Mouse (Mus musculus): ENCODE data around the gene Txn2. TPM values are rescaled to one million over a fixed set of nuclear protein-coding genes. Genes with fewer than 3 reads are reported as not detected.

The Txn2 gene
- polyA plus RNA-seq, 2 experiments = 121 to 199 TPM

DNA sequence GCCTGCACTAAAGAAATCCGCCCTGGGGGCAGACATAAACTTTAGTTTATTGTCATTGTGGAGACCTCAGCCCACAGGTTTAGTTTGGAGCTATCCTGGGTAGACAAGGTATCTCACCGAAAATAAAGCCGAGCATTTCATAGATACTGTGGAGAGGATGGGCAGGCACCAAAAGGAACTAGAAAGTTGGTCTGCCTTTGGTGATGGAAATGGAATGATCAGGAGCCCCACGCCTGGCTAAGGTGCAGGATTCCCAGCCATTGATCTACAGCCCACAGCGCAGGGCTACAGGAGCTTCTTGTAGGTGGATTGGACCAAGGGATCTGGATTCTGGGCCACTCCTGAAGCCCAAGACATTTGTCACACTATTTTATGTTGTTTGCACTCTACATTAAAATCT lies 28.8 kb upstream of the Txn2 start:
- Histone ChIP-seq H3K9ac (replicated peaks) (no peak overlapping the region), H3K9me3 (ENCODE audit: control insufficient read depth, low read length) (no peaks in the 10 kb centered on the region), H3K27me3 (ENCODE audit: control insufficient read depth, insufficient read depth, low read length) (peaks cover 15% of the 10 kb centered on the region), H3K36me3 (replicated peaks; ENCODE audit: control insufficient read depth, insufficient read depth, low read depth) (peaks cover 42% of the 10 kb centered on the region), H3K27ac (no peak overlapping the region), H3K4me3 (ENCODE audit: insufficient read depth in 1 of 2, low read depth in 2 of 2, low read length in 2 of 2) (no peak overlapping the region), H3K4me1 (replicated peaks; ENCODE audit: control insufficient read depth in 2 of 2, insufficient read depth in 2 of 2, low read length in 1 of 2) (peaks cover 7 to 12% of the 10 kb centered on the region in 2 experiments), H3K4me2 (ENCODE audit: low read depth) (no peak overlapping the region)
- TF ChIP-seq CTCF (IDR thresholded peaks at IDR 0.05; ENCODE audit: low read depth) = no peak
- TF ChIP-seq EP300 (IDR thresholded peaks at IDR 0.05; ENCODE audit: low read depth) = no peak
- no peak for DNase-seq (ENCODE audit: low read depth in 3 of 3, low spot score in 3 of 3)
- ATAC-seq (ENCODE audit: insufficient read depth) = no peak
- WGBS (ENCODE audit: insufficient replicate concordance) = 41% methylated on average over 5 of the region's 5 CpGs

DNA sequence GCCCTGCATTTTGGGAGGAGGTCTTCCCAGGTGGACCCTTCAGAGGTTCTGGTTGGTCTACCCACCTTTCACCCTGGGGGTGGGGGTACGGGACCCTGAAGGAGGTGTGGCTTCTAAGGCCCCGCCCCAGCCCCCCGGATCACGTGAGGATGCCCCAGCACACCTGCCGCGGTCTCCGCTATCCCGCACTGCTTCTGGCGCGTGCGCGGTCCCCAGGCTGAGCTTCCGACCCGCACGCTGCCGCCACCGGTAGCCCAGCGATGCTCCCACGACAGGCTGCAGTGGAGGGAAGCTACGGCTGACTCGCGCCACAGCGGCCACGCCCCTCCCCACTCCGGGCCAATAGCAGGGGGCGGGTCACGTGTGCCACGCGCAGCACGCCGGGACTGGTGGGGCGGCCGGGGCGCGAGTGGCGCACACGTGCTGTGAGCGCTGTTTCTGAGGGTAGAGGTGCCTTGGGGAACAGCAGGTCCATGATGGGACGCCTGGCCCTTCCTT lies 27.6 kb upstream of the Txn2 start, which contains the start of gene Foxred2:
Gene Foxred2, minus strand, starts transcription at position 319 of the 498 bp plus-strand sequence.
- H3K9me3 ChIP-seq (ENCODE audit: control insufficient read depth, low read length) = no peaks in the 10 kb centered on the region
- H3K27me3 ChIP-seq (ENCODE audit: control insufficient read depth, insufficient read depth, low read length) = peaks cover 15% of the 10 kb centered on the region
- H3K36me3 ChIP-seq (replicated peaks; ENCODE audit: control insufficient read depth, insufficient read depth, low read depth) = peaks cover 31% of the 10 kb centered on the region
- peak within 1 kb of the TSS; percentile 27; the same call in 1 of the 2 replicates for H3K9ac ChIP-seq (replicated peaks)
- H3K4me3 ChIP-seq (ENCODE audit: insufficient read depth in 1 of 2, low read depth in 2 of 2, low read length in 2 of 2) = peak within 1 kb of the TSS; percentile 29 to 50
- DNase-seq (ENCODE audit: low read depth in 3 of 3, low spot score in 3 of 3) (peak in 2 of 3 experiments; percentile 44 to 58), ATAC-seq (ENCODE audit: insufficient read depth) (peak; percentile 85)
- WGBS (ENCODE audit: insufficient replicate concordance) = under 1% methylated on average over 38 of the region's 39 CpGs
- H3K4me1 ChIP-seq (replicated peaks; ENCODE audit: control insufficient read depth in 2 of 2, insufficient read depth in 2 of 2, low read length in 1 of 2) = peaks cover 7 to 12% of the 10 kb centered on the region in 2 experiments
- H3K27ac ChIP-seq = no peak within 1 kb of the TSS
- H3K4me2 ChIP-seq (ENCODE audit: low read depth) = peak within 1 kb of the TSS; percentile 82
- TF ChIP-seq CTCF (IDR thresholded peaks at IDR 0.05; ENCODE audit: low read depth) = peak; percentile 22; the same call in 1 of the 2 replicates
- TF ChIP-seq EP300 (IDR thresholded peaks at IDR 0.05; ENCODE audit: low read depth) = no peak

DNA sequence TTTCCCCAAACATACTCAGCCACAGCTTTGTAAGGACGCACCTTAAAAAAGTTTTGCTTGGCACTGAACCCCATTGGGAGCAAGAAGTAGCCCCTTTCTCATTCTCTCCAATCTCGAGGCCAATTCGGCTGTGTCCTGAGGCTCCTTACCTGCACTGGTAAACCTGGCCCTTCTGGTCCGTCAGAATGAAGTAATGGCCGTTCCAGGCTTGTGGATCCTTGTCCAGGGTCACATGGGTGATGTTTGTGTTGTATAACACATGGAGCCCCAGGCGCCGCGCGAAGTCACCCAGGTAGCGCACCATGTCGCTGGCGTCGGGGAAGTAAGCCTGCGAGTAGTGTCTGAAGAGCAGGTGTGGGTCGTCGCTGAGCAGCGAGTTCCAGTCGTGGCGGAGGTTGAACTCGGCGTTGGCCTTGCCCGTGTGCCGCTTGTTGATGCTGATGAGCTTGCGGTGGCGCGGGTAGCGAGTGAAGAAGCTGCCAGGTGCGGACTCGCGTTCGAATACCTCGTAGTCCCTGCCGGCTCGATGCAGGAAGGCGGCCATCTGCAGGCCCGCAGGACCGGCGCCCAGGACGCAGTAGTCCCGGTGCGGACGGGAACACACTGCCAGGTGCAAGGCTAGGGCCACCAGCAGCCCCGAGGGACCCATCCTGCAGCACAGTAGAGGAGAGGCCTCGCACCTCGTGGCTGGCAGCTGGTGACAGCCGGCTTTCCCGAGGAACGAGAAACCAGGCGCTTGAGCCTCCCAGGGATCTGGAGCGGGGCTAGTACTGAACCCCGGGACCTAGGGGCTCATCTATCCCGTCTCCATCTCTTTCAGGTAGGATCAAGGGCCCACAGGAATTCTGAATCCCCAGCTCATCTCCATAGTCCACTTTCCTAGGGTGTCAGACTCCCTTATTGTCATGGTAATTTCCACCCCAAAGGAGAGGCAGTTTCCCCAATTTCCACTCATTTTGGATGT lies 26.9 kb upstream of the Txn2 start:
- 16% methylated on average over 52 of the region's 52 CpGs for WGBS (ENCODE audit: insufficient replicate concordance)
- no peak overlapping the region for H3K27ac ChIP-seq
- DNase-seq (ENCODE audit: low read depth in 3 of 3, low spot score in 3 of 3) (no peak), ATAC-seq (ENCODE audit: insufficient read depth) (peak; percentile 10; the same call in 1 of the 2 replicates)
- H3K9me3 ChIP-seq (ENCODE audit: control insufficient read depth, low read length) = no peaks in the 10 kb centered on the region
- H3K36me3 ChIP-seq (replicated peaks; ENCODE audit: control insufficient read depth, insufficient read depth, low read depth) = peaks cover 23% of the 10 kb centered on the region
- peaks cover 15% of the 10 kb centered on the region for H3K27me3 ChIP-seq (ENCODE audit: control insufficient read depth, insufficient read depth, low read length)
- peaks cover 7 to 12% of the 10 kb centered on the region in 2 experiments for H3K4me1 ChIP-seq (replicated peaks; ENCODE audit: control insufficient read depth in 2 of 2, insufficient read depth in 2 of 2, low read length in 1 of 2)
- H3K9ac ChIP-seq (replicated peaks) = peak overlapping the region; percentile 27; the same call in 1 of the 2 replicates
- TF ChIP-seq EP300 (IDR thresholded peaks at IDR 0.05; ENCODE audit: low read depth) (no peak), CTCF (IDR thresholded peaks at IDR 0.05; ENCODE audit: low read depth) (no peak)
- peak overlapping the region; percentile 29 to 50; a peak in 3 of 4 replicates for H3K4me3 ChIP-seq (ENCODE audit: insufficient read depth in 1 of 2, low read depth in 2 of 2, low read length in 2 of 2)
- peak overlapping the region; percentile 82 for H3K4me2 ChIP-seq (ENCODE audit: low read depth)

- Histone ChIP-seq H3K27me3 (ENCODE audit: control insufficient read depth, insufficient read depth, low read length) (peaks cover 15% of the 10 kb centered on the region), H3K36me3 (replicated peaks; ENCODE audit: control insufficient read depth, insufficient read depth, low read depth) (peaks cover 10% of the 10 kb centered on the region), H3K9me3 (ENCODE audit: control insufficient read depth, low read length) (no peaks in the 10 kb centered on the region), H3K4me2 (ENCODE audit: low read depth) (no peak overlapping the region), H3K4me1 (replicated peaks; ENCODE audit: control insufficient read depth in 2 of 2, insufficient read depth in 2 of 2, low read length in 1 of 2) (peaks cover 7 to 12% of the 10 kb centered on the region in 2 experiments), H3K9ac (replicated peaks) (no peak overlapping the region), H3K27ac (no peak overlapping the region), H3K4me3 (ENCODE audit: insufficient read depth in 1 of 2, low read depth in 2 of 2, low read length in 2 of 2) (no peak overlapping the region)
- DNase-seq (ENCODE audit: low read depth in 3 of 3, low spot score in 3 of 3) (no peak), ATAC-seq (ENCODE audit: insufficient read depth) (no peak)
- 55% methylated on average over 2 of the region's 2 CpGs for WGBS (ENCODE audit: insufficient replicate concordance)
- no peak for TF ChIP-seq EP300 (IDR thresholded peaks at IDR 0.05; ENCODE audit: low read depth)
- TF ChIP-seq CTCF (IDR thresholded peaks at IDR 0.05; ENCODE audit: low read depth) = no peak
Measured at GRCm38 (mm10) chr15:77954362-77954761, 25.6 kb upstream of the Txn2 start.

GRCm38 (mm10) chr15:77952921-77953320 lies 24.1 kb upstream of the Txn2 start:
- no peak overlapping the region for H3K4me2 ChIP-seq (ENCODE audit: low read depth)
- H3K36me3 ChIP-seq (replicated peaks; ENCODE audit: control insufficient read depth, insufficient read depth, low read depth) = no peaks in the 10 kb centered on the region
- 63% methylated on average over 3 of the region's 3 CpGs for WGBS (ENCODE audit: insufficient replicate concordance)
- H3K9me3 ChIP-seq (ENCODE audit: control insufficient read depth, low read length) = no peaks in the 10 kb centered on the region
- no peak overlapping the region for H3K27ac ChIP-seq
- peaks cover 15% of the 10 kb centered on the region for H3K27me3 ChIP-seq (ENCODE audit: control insufficient read depth, insufficient read depth, low read length)
- H3K4me3 ChIP-seq (ENCODE audit: insufficient read depth in 1 of 2, low read depth in 2 of 2, low read length in 2 of 2) = no peak overlapping the region
- ATAC-seq (ENCODE audit: insufficient read depth) = no peak
- TF ChIP-seq CTCF (IDR thresholded peaks at IDR 0.05; ENCODE audit: low read depth) (no peak), EP300 (IDR thresholded peaks at IDR 0.05; ENCODE audit: low read depth) (no peak)
- H3K9ac ChIP-seq (replicated peaks) = no peak overlapping the region
- peaks cover 7 to 12% of the 10 kb centered on the region in 2 experiments for H3K4me1 ChIP-seq (replicated peaks; ENCODE audit: control insufficient read depth in 2 of 2, insufficient read depth in 2 of 2, low read length in 1 of 2)
- no peak for DNase-seq (ENCODE audit: low read depth in 3 of 3, low spot score in 3 of 3)

Data from liver, embryonic 14.5 days (tissue).